Mouse (Mus musculus) hindbrain, embryonic 12.5 days (tissue): ENCODE measurements around the gene Megf11. TPM values are rescaled to one million over a fixed set of nuclear protein-coding genes. Genes with fewer than 3 reads are reported as not detected.

Experiments used
- ATAC-seq: fragments of 200-750 bp; cut with Nextera tagmentation; 2 replicates; pipeline ENCODE4 v1.8.0; 2017; ENCODE audit warnings: moderate TSS enrichment; ENCODE audit not compliant: low FRiP score
- H3K27ac ChIP-seq: fragments of 300-500 bp; sonication (generic); 2 replicates; pipeline ENCODE4 v1.5.1; 2016; ENCODE audit warnings: mild to moderate bottlenecking
- H3K27me3 ChIP-seq: fragments of 300-500 bp; sonication (generic); 2 replicates; pipeline ENCODE4 v1.6.1; 2016; ENCODE audit warnings: mild to moderate bottlenecking
- H3K36me3 ChIP-seq: fragments of 300-500 bp; sonication (generic); 2 replicates; pipeline ENCODE4 v1.6.1; 2016; ENCODE audit warnings: mild to moderate bottlenecking
- H3K4me1 ChIP-seq: fragments of 300-500 bp; sonication (generic); 2 replicates; pipeline ENCODE4 v1.6.1; 2016
- H3K4me2 ChIP-seq: fragments of 300-500 bp; sonication (generic); replicated peaks from 2 replicates; pipeline ENCODE4 v1.6.1; 2016; ENCODE audit warnings: mild to moderate bottlenecking
- H3K4me3 ChIP-seq: fragments of 300-500 bp; sonication (generic); 2 replicates; pipeline ENCODE4 v1.5.1; 2016; ENCODE audit warnings: mild to moderate bottlenecking
- H3K9ac ChIP-seq: fragments of 300-500 bp; sonication (generic); 2 replicates; pipeline ENCODE4 v1.6.1; 2016; ENCODE audit warnings: mild to moderate bottlenecking, moderate library complexity
- H3K9me3 ChIP-seq: fragments of 300-500 bp; sonication (generic); replicated peaks from 2 replicates; pipeline ENCODE4 v1.6.1; 2016; ENCODE audit warnings: mild to moderate bottlenecking
- WGBS: fragments of 180-500 bp; shearing (Covaris S2); methylation state at CpG from one replicate; pipeline ENCODE4 v1.1.7; 2016; 5-methylcytosine and 5-hydroxymethylcytosine counted together
- polyA plus RNA-seq: library from polyadenylated mRNA; unstranded; fragments of >200 nt; fragmentation: Nextera tagmentation; extraction: Ambion mirVana; gene quantifications from 2 replicates; pipeline ENCODE4 v1.2.1, GENCODE M21; 2016

Gene Megf11
- polyA plus RNA-seq, 1 experiment from 2014 or later, result 8.0 TPM

DNA sequence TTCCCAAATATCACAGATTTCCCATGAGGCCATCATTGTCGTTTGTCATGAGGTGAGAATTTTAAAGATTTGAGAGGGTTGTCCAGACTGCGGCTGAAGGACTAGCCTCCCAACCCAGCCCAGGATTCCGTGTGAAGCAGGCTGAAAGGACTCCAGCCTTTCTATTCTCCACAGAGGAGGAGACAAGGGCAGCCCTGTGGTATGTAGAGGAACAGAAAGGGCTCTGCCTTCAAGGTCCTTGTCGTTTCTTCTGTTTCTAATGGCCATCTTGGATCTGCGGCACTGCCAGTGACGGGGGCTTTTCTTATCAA is 121.7 kb downstream of the Megf11 start:
- H3K4me2 ChIP-seq, result no peak overlapping the region
- no peak overlapping the region for H3K4me3 ChIP-seq
- peaks cover 6% of the 10 kb centered on the region for H3K27me3 ChIP-seq
- 0 out of 2 replicates have a peak overlapping the region, but pooled peaks have one; percentile 18 for H3K27ac ChIP-seq
- no peaks in the 10 kb centered on the region for H3K36me3 ChIP-seq
- peaks cover 21% of the 10 kb centered on the region for H3K4me1 ChIP-seq
- H3K9me3 ChIP-seq, result no peaks in the 10 kb centered on the region
- H3K9ac ChIP-seq, result 0 out of 2 replicates have a peak overlapping the region, but pooled peaks have one; percentile 3
- ATAC-seq, result no peak
- WGBS, result 54% methylated on average over 6 of the region's 6 CpGs

DNA sequence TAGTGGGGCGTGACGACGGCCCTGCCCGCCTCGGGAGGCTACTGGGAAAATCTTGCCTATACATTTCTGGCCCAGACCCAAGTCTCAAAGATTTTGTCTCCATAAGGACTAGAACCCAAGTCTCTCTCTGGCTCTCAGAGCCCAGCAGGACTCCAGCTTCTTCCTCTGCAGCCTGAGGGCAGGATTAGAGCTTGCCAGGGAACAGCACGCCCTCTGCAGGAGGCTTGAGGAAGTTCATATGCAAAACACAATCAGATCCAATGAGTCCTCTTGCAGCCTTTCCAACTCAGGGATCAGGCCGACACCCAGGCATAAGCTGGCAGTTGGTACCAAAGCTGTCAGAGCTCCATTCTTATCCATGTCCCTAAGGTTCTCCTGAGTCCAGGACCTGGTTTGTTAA is 122.6 kb downstream of the Megf11 start:
- 37% methylated on average over 7 of the region's 7 CpGs for WGBS
- no peak overlapping the region for H3K9ac ChIP-seq
- H3K9me3 ChIP-seq, result no peaks in the 10 kb centered on the region
- peaks cover 7% of the 10 kb centered on the region for H3K27me3 ChIP-seq
- H3K4me3 ChIP-seq, result no peak overlapping the region
- no peak overlapping the region for H3K4me2 ChIP-seq
- H3K36me3 ChIP-seq, result no peaks in the 10 kb centered on the region
- H3K4me1 ChIP-seq, result peaks cover 21% of the 10 kb centered on the region
- ATAC-seq, result no peak
- no peak overlapping the region for H3K27ac ChIP-seq

DNA sequence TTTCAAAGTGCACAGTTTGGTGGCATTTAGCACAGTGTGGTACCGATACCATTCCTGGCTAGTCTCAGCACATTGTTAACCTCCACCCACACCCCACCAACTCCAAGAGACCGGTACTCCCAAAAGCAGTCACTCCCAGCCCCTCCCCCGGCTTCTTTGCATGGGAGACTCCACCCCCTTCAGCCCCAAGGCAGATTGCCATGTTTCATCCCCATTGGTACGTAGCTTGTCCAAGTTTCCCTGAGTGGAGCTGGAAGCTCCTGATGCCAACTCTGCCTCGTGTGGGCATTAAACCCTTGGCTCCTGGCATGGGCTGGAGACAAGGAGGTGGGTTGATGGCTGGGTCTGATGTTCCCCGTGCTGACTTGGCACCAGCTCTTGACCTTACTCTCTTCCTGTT is 129.4 kb downstream of the Megf11 start:
- H3K4me2 ChIP-seq, result no peak overlapping the region
- 63% methylated on average over 6 of the region's 6 CpGs for WGBS

DNA sequence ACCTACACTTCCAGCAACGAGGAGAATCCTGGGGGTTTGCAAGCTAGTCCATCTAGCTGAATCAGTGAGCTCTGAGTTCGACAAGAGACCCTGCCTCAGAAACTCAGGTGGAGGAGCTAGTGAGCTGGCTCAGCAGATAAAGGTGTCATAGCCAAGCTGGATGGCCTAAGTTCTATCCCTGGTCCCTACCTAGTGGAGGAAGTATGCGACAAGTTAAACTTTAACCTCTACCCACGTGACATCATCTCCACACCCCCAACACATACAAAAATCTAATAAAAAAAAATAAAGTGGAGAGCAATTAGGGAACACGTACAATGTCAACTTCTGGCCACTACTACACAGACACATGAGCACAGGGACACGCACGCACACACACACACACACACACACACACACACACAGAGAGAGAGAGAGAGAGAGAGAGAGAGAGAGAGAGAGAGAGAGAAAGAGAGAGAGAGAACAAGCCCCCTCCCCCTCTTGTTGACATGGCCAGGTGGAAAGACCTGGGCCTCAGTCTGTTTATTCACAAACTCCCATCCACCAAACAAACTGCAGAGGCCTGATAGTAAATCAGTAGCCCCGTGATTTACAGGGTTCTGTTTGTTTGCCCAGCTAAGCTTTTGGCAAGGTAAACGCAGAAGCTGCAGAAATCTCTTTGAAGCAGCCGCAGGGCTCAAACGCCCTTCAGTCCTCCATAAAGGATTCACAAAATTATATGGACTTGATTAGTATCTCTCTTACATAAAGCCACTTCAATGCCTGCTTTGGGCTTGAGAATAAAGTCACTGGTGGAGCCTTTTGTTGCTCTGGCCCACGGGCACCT is 134.7 kb downstream of the Megf11 start:
- Histone ChIP-seq H3K9ac (no peak overlapping the region), H3K4me3 (no peak overlapping the region), H3K4me2 (no peak overlapping the region), H3K27me3 (0 out of 2 replicates have a peak, but pooled peaks cover 6% of the 10 kb centered on the region), H3K9me3 (no peaks in the 10 kb centered on the region), H3K36me3 (no peaks in the 10 kb centered on the region), H3K27ac (0 out of 2 replicates have a peak overlapping the region, but pooled peaks have one; percentile 23), H3K4me1 (peaks cover 19% of the 10 kb centered on the region)
- ATAC-seq, result no peak
- 64% methylated on average over 12 of the region's 12 CpGs for WGBS

More for the DNA sequence above, 129.4 kb downstream of the Megf11 start:
- H3K4me3 ChIP-seq, result no peak overlapping the region
- no peaks in the 10 kb centered on the region; the same call in none of the 2 replicates for H3K4me1 ChIP-seq
- H3K36me3 ChIP-seq, result no peaks in the 10 kb centered on the region
- peaks cover 8% of the 10 kb centered on the region for H3K27me3 ChIP-seq
- no peak overlapping the region for H3K27ac ChIP-seq
- no peak for ATAC-seq
- H3K9me3 ChIP-seq, result no peaks in the 10 kb centered on the region
- no peak overlapping the region for H3K9ac ChIP-seq

DNA sequence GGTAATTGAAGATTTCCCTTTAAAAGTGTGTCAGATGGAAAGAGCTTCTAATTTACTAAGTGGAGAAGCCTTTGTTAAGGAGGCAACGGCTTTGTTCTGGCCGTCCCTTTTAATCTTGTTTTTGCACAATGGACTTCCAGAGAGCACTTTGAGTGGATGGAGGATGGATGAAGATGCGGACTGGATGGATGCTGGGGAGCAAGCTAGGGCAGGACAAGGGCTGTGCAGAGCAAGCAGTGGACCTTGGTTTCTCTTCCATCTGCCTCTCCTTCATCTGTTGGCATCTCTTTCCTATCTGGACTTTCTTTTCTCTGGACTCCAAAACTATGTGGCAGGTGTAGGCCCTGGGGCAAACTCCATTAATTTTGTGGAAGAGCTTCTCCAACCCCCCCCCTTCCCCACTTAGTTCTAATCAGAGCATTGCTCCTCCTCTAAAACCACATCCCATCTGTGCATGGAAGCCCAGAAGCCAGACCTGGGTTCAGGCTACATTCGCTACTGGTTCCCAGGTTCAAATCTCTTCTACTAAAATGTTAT is 135.4 kb downstream of the Megf11 start:
- ATAC-seq, result no peak
- Histone ChIP-seq H3K9me3 (no peaks in the 10 kb centered on the region), H3K27me3 (0 out of 2 replicates have a peak, but pooled peaks cover 6% of the 10 kb centered on the region), H3K4me1 (peaks cover 19% of the 10 kb centered on the region), H3K4me2 (no peak overlapping the region), H3K36me3 (no peaks in the 10 kb centered on the region), H3K4me3 (no peak overlapping the region), H3K9ac (no peak overlapping the region), H3K27ac (0 out of 2 replicates have a peak overlapping the region, but pooled peaks have one; percentile 23)
- WGBS, result 49% methylated on average over 4 of the region's 4 CpGs

DNA sequence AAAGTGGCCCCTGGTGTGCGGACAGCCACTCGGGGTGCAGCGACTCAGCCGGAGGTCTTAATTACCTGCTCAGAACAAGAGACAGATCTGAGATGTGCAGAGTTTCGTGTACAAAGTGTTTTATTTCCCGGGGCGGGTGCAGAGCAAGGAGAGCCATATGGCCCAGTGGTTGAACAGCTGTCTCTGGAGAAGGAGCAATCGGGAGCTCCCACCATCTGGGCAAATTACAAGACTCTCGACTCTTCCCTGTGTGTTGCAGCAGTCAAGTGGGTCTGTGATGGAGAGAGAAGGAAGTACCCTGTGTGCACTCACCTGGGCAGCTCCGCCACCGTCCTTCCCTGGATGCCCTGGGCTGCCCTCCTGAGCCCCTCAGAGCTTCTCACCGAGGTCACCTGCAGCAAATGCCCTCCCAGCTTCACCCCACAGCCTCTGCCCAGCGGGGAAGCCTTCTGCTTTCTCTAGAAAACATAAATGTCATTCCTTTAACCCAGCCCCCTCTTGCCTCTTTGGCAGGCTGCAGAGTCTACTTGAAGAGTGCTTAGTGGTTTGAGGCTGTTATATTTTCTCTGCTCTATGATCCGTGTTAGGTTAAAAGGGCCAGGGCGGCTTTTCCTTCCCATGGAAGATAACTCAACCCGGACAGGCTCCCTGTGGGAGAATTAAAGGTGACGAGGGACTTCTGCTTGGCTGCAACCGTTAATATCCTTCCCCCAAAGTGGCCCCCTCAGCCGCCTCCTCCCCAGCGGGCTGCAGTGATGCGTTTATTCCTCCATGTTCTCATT is 138.0 kb downstream of the Megf11 start:
- no peak overlapping the region for H3K4me3 ChIP-seq
- no peak for ATAC-seq
- 0 out of 2 replicates have a peak, but pooled peaks cover 3% of the 10 kb centered on the region for H3K27me3 ChIP-seq
- H3K4me2 ChIP-seq, result no peak overlapping the region
- no peak overlapping the region for H3K27ac ChIP-seq
- no peak overlapping the region for H3K9ac ChIP-seq
- no peaks in the 10 kb centered on the region for H3K9me3 ChIP-seq
- H3K36me3 ChIP-seq, result no peaks in the 10 kb centered on the region
- peaks cover 19% of the 10 kb centered on the region for H3K4me1 ChIP-seq
- WGBS, result 56% methylated on average over 21 of the region's 21 CpGs

DNA sequence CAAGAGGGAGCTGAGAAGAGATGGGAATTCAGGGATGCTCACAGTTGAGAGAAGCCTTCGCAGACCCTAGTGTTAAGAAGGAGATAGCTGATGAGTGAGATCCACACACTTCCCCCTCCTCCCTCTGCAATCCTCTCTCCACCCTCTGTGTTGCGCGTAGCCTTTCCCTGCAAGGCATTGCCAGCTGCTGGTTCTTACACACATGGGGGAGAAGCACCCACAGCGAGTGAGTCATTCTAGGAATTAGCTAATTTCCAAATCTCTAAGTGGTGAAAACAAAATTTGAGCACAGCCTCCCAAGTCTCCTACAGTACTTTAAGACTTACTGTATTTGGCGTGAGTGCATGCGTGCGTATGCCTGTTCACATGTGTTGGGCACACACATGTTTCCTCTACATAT is 142.6 kb downstream of the Megf11 start:
- Histone ChIP-seq H3K9me3 (no peaks in the 10 kb centered on the region), H3K27me3 (0 out of 2 replicates have a peak, but pooled peaks cover 3% of the 10 kb centered on the region), H3K36me3 (no peaks in the 10 kb centered on the region), H3K27ac (no peak overlapping the region), H3K4me3 (no peak overlapping the region), H3K4me2 (no peak overlapping the region), H3K9ac (no peak overlapping the region), H3K4me1 (peaks cover 20% of the 10 kb centered on the region)
- no peak for ATAC-seq
- 94% methylated on average over 7 of the region's 7 CpGs for WGBS

DNA sequence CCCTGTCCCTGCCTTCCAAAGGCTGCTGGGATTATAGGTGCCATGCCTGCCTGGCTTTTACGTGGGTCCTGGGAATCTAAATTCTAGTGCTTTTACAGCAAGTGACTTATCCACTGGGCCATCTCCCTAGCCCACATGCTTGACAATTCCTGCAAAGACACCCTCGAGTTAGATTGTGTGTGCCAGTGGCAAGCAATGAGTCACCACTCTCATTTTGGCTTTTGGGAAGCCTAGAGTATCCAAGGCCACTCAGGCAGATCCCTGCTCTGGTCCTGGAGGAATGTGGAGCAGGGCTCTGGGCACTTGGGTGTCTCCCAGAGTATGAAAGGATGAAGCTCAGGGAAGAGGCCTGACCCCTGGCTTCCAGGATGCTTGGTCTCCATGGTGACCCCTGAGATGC is 143.2 kb downstream of the Megf11 start:
- Histone ChIP-seq H3K9ac (no peak overlapping the region), H3K4me1 (peaks cover 19% of the 10 kb centered on the region), H3K4me3 (no peak overlapping the region), H3K27ac (no peak overlapping the region), H3K9me3 (no peaks in the 10 kb centered on the region), H3K4me2 (no peak overlapping the region), H3K27me3 (no peaks in the 10 kb centered on the region), H3K36me3 (no peaks in the 10 kb centered on the region)
- no peak for ATAC-seq
- WGBS, result 82% methylated on average over 2 of the region's 2 CpGs

DNA sequence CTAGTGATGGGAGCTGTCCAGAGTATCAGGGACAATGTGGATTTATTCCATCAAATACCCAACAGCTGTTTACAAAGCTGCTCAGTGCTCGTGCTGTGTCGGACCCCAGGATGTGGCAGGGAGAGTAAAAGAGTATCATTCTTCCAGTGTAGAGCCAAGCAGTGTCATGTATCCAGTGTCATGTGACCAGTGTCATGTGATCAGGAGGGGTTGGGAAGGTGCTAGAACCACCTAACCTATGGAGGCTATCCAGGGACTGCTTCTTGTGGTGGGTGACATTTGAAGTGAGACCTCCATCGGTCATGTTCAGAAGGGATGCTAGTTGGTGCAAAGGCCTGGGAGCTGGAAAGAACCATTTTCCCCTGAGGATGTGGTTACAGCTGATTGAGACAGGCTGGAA is 146.5 kb downstream of the Megf11 start:
- Histone ChIP-seq H3K27ac (no peak overlapping the region), H3K4me1 (peaks cover 16% of the 10 kb centered on the region), H3K4me2 (no peak overlapping the region), H3K36me3 (no peaks in the 10 kb centered on the region), H3K27me3 (no peaks in the 10 kb centered on the region), H3K9me3 (no peaks in the 10 kb centered on the region), H3K4me3 (no peak overlapping the region), H3K9ac (no peak overlapping the region)
- WGBS, result 78% methylated on average over 3 of the region's 3 CpGs
- ATAC-seq, result no peak

DNA sequence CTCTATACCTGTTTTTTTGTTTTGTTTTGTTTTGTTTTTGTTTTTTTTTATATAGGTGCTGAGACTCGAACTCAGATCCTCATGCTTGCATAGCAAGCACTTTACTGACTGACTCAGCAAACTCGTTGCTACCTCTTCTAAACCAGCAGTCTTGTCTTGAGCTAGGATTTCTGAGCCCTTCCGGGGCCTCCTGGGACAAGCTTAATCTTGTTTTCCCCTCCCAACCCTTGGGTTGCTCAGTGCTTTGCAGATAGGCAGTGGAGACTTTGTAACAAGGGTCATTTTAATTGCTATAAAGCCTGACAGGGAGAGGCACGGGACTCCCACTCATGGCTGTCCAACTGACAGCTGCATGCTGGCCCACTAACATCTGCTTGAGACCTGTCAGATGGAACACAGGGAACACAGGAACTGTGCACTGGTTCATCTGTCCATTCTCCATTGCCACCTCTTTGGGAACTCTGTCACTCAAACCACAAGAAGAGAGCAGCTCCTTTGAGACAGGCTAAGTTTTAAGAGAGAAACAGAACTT is 147.4 kb downstream of the Megf11 start:
- no peak for ATAC-seq
- Histone ChIP-seq H3K4me3 (no peak overlapping the region), H3K36me3 (no peaks in the 10 kb centered on the region), H3K4me1 (peaks cover 16% of the 10 kb centered on the region), H3K27me3 (no peaks in the 10 kb centered on the region), H3K27ac (no peak overlapping the region), H3K4me2 (no peak overlapping the region), H3K9me3 (no peaks in the 10 kb centered on the region), H3K9ac (no peak overlapping the region)
- WGBS, result 54% methylated on average over 4 of the region's 4 CpGs

DNA sequence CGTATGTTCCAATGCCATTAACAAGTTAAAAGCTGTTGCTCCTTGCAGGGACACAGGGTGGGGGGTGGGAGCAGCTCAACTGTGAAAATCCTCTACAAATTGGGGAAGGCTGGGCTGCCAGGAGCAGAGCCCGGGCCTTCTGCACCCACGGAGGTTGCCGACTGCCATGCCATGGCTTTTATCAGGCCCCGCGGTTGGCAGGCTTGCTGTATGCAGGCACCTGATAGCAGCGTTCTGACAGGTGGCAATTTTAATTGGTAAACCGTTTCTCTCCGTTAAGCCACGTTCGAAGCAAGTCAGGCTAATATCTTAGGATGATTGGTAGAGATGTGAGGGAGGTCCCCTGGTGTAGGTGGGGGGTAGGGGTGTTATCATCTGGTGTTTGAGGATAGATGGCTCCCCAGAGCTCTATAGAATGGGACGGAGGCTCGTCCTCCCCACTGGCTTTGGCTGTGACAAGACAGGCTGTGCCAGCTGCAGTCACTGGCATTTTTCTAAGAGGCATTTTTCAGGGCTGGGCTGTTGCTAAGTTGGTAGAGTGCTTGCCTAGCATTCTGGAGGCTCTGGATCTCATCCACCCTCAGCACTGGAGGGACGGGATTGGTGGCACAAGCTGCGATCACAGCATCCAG is 148.2 kb downstream of the Megf11 start:
- Histone ChIP-seq H3K4me3 (no peak overlapping the region), H3K9ac (no peak overlapping the region), H3K4me2 (no peak overlapping the region), H3K27me3 (no peaks in the 10 kb centered on the region), H3K36me3 (no peaks in the 10 kb centered on the region), H3K27ac (no peak overlapping the region), H3K4me1 (peaks cover 15% of the 10 kb centered on the region), H3K9me3 (no peaks in the 10 kb centered on the region)
- ATAC-seq, result no peak; the same call in 1 of the 2 replicates
- WGBS, result 35% methylated on average over 15 of the region's 15 CpGs

DNA sequence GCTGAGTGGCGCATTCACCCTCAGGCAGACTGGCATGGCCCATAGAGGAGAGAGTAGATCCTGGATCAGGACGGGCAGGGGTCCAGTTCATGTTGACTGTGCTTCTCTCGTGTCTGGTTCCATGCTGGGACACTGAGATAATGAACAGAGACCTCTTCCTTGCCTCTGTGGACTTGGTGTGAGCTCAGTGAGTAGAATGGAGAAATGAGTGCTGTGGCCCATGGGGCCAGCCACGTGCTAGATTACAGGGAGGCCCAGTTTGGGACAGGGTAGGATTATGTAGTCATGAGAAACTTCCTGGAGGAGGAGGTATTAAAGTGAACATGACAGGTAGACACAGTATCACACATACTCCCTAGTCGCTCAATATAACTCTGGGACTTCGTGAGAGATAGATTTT is 148.9 kb downstream of the Megf11 start:
- no peaks in the 10 kb centered on the region for H3K27me3 ChIP-seq
- peaks cover 8% of the 10 kb centered on the region for H3K4me1 ChIP-seq
- ATAC-seq, result no peak
- no peak overlapping the region for H3K4me2 ChIP-seq
- no peak overlapping the region for H3K4me3 ChIP-seq
- 76% methylated on average over 6 of the region's 6 CpGs for WGBS
- H3K9me3 ChIP-seq, result no peaks in the 10 kb centered on the region
- no peak overlapping the region for H3K27ac ChIP-seq
- no peak overlapping the region for H3K9ac ChIP-seq
- no peaks in the 10 kb centered on the region for H3K36me3 ChIP-seq
